ENCODE assay signal across 8 mouse cellular contexts in the genomic region with DNA sequence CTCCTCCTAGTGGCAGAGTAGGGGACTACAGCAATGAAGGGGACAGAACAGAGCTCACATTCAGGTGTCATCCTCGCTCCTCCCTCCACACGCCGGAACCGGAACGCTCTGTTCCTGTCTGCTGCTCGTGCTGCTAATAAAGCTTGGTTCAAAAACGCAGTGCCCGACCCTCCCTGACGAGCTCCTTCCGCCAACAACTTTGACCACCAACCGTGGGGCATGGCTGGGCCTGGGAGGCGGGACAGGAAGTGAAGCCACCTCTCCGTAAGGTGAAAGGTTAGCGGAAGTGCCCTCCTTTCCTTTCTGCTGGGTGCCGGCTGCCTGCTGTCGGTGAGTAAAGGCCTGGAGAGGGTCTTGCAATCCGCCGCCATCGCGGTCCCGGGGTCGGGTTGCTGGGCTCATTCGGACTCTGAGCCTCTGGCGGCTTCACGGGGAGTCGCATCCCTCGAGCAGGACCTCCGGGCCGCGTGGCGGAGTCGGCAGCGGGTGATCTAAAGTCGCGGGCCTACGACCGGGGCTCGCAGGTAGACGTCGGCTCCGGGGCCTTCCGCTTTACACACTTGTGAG. TPM values are rescaled to one million over a fixed set of nuclear protein-coding genes. Genes with fewer than 3 reads are reported as not detected.
DNase-seq lines count a peak whose midpoint lies in the region; ATAC-seq and TF ChIP-seq lines count a peak whose summit lies in the region.

A gene (plus strand): TSS at position 172 of the 567 bp plus-strand sequence.

- H3K9ac ChIP-seq in hindbrain, postnatal 0 days (replicated peaks; ENCODE audit: low read length) = peak within 1 kb of the TSS; percentile 95

- no peaks in the 10 kb centered on the region for H3K27me3 ChIP-seq in hindbrain, postnatal 0 days (ENCODE audit: insufficient read depth, low read length)

- H3K4me2 ChIP-seq in hindbrain, postnatal 0 days (ENCODE audit: low read depth, low read length) = peak within 1 kb of the TSS; percentile 85

- H3K36me3 ChIP-seq in hindbrain, postnatal 0 days (ENCODE audit: insufficient read depth, low read length) = peaks cover 18% of the 10 kb centered on the region

- intact Hi-C loops in gastrocnemius, adult 2 months (cut with DNase I) = no loop called here
- intact Hi-C loops in left cerebral cortex, adult 2 months (cut with DNase I) = loop anchor here (1.0 to 2.0 kb wide), 2 partner anchors 17 to 110 kb away; a partner anchor contains a TSS

- peak within 1 kb of the TSS; percentile 92 for H3K27ac ChIP-seq in gastrocnemius, adult 2 months
- peak within 1 kb of the TSS; percentile 95 for H3K27ac ChIP-seq in hindbrain, postnatal 0 days
- peak within 1 kb of the TSS; percentile 94 for H3K27ac ChIP-seq in left cerebral cortex, adult 2 months

- peak; percentile 98 for ATAC-seq in common myeloid progenitor, adult 5-6 weeks (replicated peaks; ENCODE audit: low read depth, poor library complexity, severe bottlenecking)
- ATAC-seq in hindbrain, postnatal 0 days = peak; percentile 98
- ATAC-seq in megakaryocyte, adult 5-6 weeks (ENCODE audit: poor library complexity, severe bottlenecking) = peak; percentile 99

- H3K4me3 ChIP-seq in gastrocnemius, adult 2 months = peak within 1 kb of the TSS; percentile 89
- H3K4me3 ChIP-seq in hindbrain, postnatal 0 days (ENCODE audit: low read length) = peak within 1 kb of the TSS; percentile 79
- H3K4me3 ChIP-seq in left cerebral cortex, adult 2 months = peak within 1 kb of the TSS; percentile 95

- peak; percentile 64 for TF ChIP-seq CTCF in gastrocnemius, adult 2 months (IDR thresholded peaks at IDR 0.05)
- TF ChIP-seq CTCF in hindbrain, postnatal 0 days (IDR thresholded peaks at IDR 0.05; ENCODE audit: low read depth) = peak; percentile 93
- TF ChIP-seq CTCF in left cerebral cortex, adult 2 months (IDR thresholded peaks at IDR 0.05) = peak; percentile 58

- under 1% methylated on average over 42 of the region's 42 CpGs for WGBS in hindbrain, postnatal 0 days

- H3K9me3 ChIP-seq in hindbrain, postnatal 0 days (ENCODE audit: low read length) = no peaks in the 10 kb centered on the region

- no peaks in the 10 kb centered on the region for H3K4me1 ChIP-seq in hindbrain, postnatal 0 days (ENCODE audit: insufficient read depth, low read length)

- DNase-seq in ZHBTc4 (ENCODE audit: low read depth, low spot score) = peak; percentile 100
- peak; percentile 97 for DNase-seq in gastrocnemius, adult 2 months
- DNase-seq in hindbrain, postnatal 0 days (ENCODE audit: low spot score) = peak; percentile 99
- peak; percentile 93 to 96 for DNase-seq in left cerebral cortex, adult 2 months (ENCODE audit: extremely low spot score in 1 of 2, low spot score in 2 of 2)
- peak; percentile 95 to 98 for DNase-seq in right cerebral cortex, adult 2 months (ENCODE audit: low spot score in 2 of 2)
- peak; percentile 97 for DNase-seq in urinary bladder, postnatal 14 days (ENCODE audit: low spot score)

RNA-seq across cellular contexts. Expression of the gene that starts here (rescaled TPM):
- total RNA-seq in common myeloid progenitor, adult 5-6 weeks (2017) = 3,230 and 4,557 TPM in 2 replicates
- total RNA-seq in gastrocnemius, adult 2 months (2021) = 10 to 100 TPM; 31.9 to 49.4 TPM
- 535 and 538 TPM in 2 replicates for total RNA-seq in hindbrain, postnatal 0 days (2014; rRNA removed)
- polyA plus RNA-seq in hindbrain, postnatal 0 days (2015; fragmentation: Nextera tagmentation; extraction: Ambion mirVana) = 276 and 282 TPM in 2 replicates
- 10 to 100 TPM; 31.5 to 34.7 TPM for total RNA-seq in left cerebral cortex, adult 2 months (2021)
- total RNA-seq in megakaryocyte, adult 5-6 weeks (2015) = 334 and 336 TPM in 2 replicates
- total RNA-seq in megakaryocyte, adult 5-6 weeks (2017) = 2,102 and 2,594 TPM in 2 replicates

Comparison
In these comparisons a context has a peak if more than half of its experiments do, and no peak if none do; other contexts are left out.
1. Peak in every context shown above with its lines: DNase-seq, ATAC-seq, H3K4me3 ChIP-seq and H3K27ac ChIP-seq.
2. RNA of the gene that starts here (total RNA-seq): 3,230 to 4,557 TPM in common myeloid progenitor, adult 5-6 weeks, 334 to 2,594 TPM in megakaryocyte, adult 5-6 weeks and 535 to 538 TPM in hindbrain, postnatal 0 days; 31.9 to 49.4 TPM in gastrocnemius, adult 2 months and 31.5 to 34.7 TPM in left cerebral cortex, adult 2 months; every median in the first group is over 4 times any median in the second.